Mouse (Mus musculus) lung, embryonic 16.5 days (tissue): ENCODE results near the gene Mycbp2. TPM values are rescaled to one million over a fixed set of nuclear protein-coding genes. Genes with fewer than 3 reads are reported as not detected.

Experiments used
- ATAC-seq: fragments of 200-750 bp; cut with Nextera tagmentation; 2 replicates; pipeline ENCODE4 v1.8.0; 2017; ENCODE audit warnings: low read depth, mild to moderate bottlenecking, moderate library complexity
- H3K27ac ChIP-seq: fragments of 300-500 bp; sonication (generic); 2 replicates; pipeline ENCODE4 v1.5.1; 2014; ENCODE audit warnings: mild to moderate bottlenecking, control low read depth, low read length
- H3K27me3 ChIP-seq: fragments of 300-500 bp; sonication (generic); 2 replicates; pipeline ENCODE4 v1.6.1; 2014; ENCODE audit warnings: low read depth, low read length, mixed read lengths; ENCODE audit not compliant: control insufficient read depth, insufficient read depth
- H3K36me3 ChIP-seq: fragments of 300-500 bp; sonication (generic); 2 replicates; pipeline ENCODE4 v1.6.1; 2014; ENCODE audit warnings: low read length; ENCODE audit not compliant: control insufficient read depth, insufficient read depth
- H3K4me1 ChIP-seq: fragments of 300-500 bp; sonication (generic); replicated peaks from 2 replicates; pipeline ENCODE4 v1.6.1; 2014; ENCODE audit warnings: low read length, mixed read lengths; ENCODE audit not compliant: control insufficient read depth, insufficient read depth
- H3K4me2 ChIP-seq: fragments of 300-500 bp; sonication (generic); 2 replicates; pipeline ENCODE4 v1.6.1; 2014; ENCODE audit warnings: low read depth, low read length, control low read depth
- H3K4me3 ChIP-seq: fragments of 300-500 bp; sonication (generic); 2 replicates; pipeline ENCODE4 v1.5.1; 2014; ENCODE audit warnings: mild to moderate bottlenecking, low read length, control low read depth
- H3K9ac ChIP-seq: fragments of 300-500 bp; sonication (generic); 2 replicates; pipeline ENCODE4 v1.6.1; 2014; ENCODE audit warnings: low read length, control low read depth
- H3K9me3 ChIP-seq: fragments of 300-500 bp; sonication (generic); 2 replicates; pipeline ENCODE4 v1.6.1; 2016; ENCODE audit warnings: low read length; ENCODE audit not compliant: control insufficient read depth
- WGBS: fragments of 180-500 bp; shearing (Covaris S2); extraction: QIAGEN DNeasy Blood & Tissue Kit; methylation state at CpG from one replicate; pipeline ENCODE4 v1.1.7; 2014; 5-methylcytosine and 5-hydroxymethylcytosine counted together
- polyA plus RNA-seq: library from polyadenylated mRNA; unstranded; fragments of >200 nt; fragmentation: Nextera tagmentation; extraction: Ambion mirVana; gene quantifications from 2 replicates; pipeline ENCODE4 v1.2.1, GENCODE M21; 2015

The Mycbp2 gene
- polyA plus RNA-seq, 1 experiment from 2014 or later, result 14.5 TPM

GRCm38 (mm10) chr14:103150139-103150538 lies 196.5 kb downstream of the Mycbp2 start:
- Histone ChIP-seq H3K9ac (no peak overlapping the region), H3K27me3 (no peaks in the 10 kb centered on the region), H3K27ac (no peak overlapping the region), H3K9me3 (no peaks in the 10 kb centered on the region), H3K36me3 (peaks cover 10% of the 10 kb centered on the region; the same call in 1 of the 2 replicates), H3K4me3 (no peak overlapping the region), H3K4me1 (no peaks in the 10 kb centered on the region), H3K4me2 (no peak overlapping the region)
- ATAC-seq, result no peak
- WGBS, result 93% methylated on average over 5 of the region's 5 CpGs

- Histone ChIP-seq H3K27ac (no peak overlapping the region), H3K9ac (no peak overlapping the region), H3K4me2 (no peak overlapping the region), H3K4me3 (no peak overlapping the region), H3K4me1 (no peaks in the 10 kb centered on the region), H3K27me3 (no peaks in the 10 kb centered on the region), H3K9me3 (no peaks in the 10 kb centered on the region), H3K36me3 (peaks cover 32% of the 10 kb centered on the region)
- no peak for ATAC-seq
- 78% methylated on average over 2 of the region's 2 CpGs for WGBS
Measured at GRCm38 (mm10) chr14:103131991-103132390, 214.6 kb downstream of the Mycbp2 start.

GRCm38 (mm10) chr14:103125756-103126155 lies 220.9 kb downstream of the Mycbp2 start:
- WGBS, result 82% methylated on average over 6 of the region's 6 CpGs
- no peak overlapping the region for H3K4me2 ChIP-seq
- H3K36me3 ChIP-seq, result peaks cover 27% of the 10 kb centered on the region
- no peaks in the 10 kb centered on the region for H3K9me3 ChIP-seq
- no peaks in the 10 kb centered on the region for H3K4me1 ChIP-seq
- H3K4me3 ChIP-seq, result no peak overlapping the region
- ATAC-seq, result no peak
- H3K27me3 ChIP-seq, result no peaks in the 10 kb centered on the region
- H3K9ac ChIP-seq, result no peak overlapping the region
- H3K27ac ChIP-seq, result no peak overlapping the region

GRCm38 (mm10) chr14:103114994-103115670 lies 231.5 kb downstream of the Mycbp2 start:
- Histone ChIP-seq H3K36me3 (peaks cover 30% of the 10 kb centered on the region), H3K9ac (no peak overlapping the region), H3K4me1 (no peaks in the 10 kb centered on the region), H3K27ac (no peak overlapping the region), H3K27me3 (no peaks in the 10 kb centered on the region), H3K4me3 (no peak overlapping the region), H3K4me2 (no peak overlapping the region), H3K9me3 (no peaks in the 10 kb centered on the region)
- WGBS, result 92% methylated on average over 3 of the region's 3 CpGs
- no peak for ATAC-seq

- H3K9ac ChIP-seq, result no peak overlapping the region
- 79% methylated on average over 3 of the region's 3 CpGs for WGBS
Measured at GRCm38 (mm10) chr14:103112606-103113363, 233.8 kb downstream of the Mycbp2 start.

GRCm38 (mm10) chr14:103109971-103110370 lies 236.6 kb downstream of the Mycbp2 start:
- WGBS, result 79% methylated on average over 4 of the region's 4 CpGs
- H3K27me3 ChIP-seq, result no peaks in the 10 kb centered on the region
- H3K9ac ChIP-seq, result no peak overlapping the region
- H3K4me2 ChIP-seq, result no peak overlapping the region
- no peaks in the 10 kb centered on the region for H3K9me3 ChIP-seq
- no peak for ATAC-seq
- peaks cover 4% of the 10 kb centered on the region; the same call in 1 of the 2 replicates for H3K36me3 ChIP-seq
- H3K4me3 ChIP-seq, result no peak overlapping the region
- H3K4me1 ChIP-seq, result no peaks in the 10 kb centered on the region
- H3K27ac ChIP-seq, result no peak overlapping the region

More at GRCm38 (mm10) chr14:103112606-103113363, 233.8 kb downstream of the Mycbp2 start:
- ATAC-seq, result no peak
- H3K36me3 ChIP-seq, result peaks cover 18% of the 10 kb centered on the region
- H3K4me3 ChIP-seq, result no peak overlapping the region
- H3K4me1 ChIP-seq, result no peaks in the 10 kb centered on the region
- no peak overlapping the region for H3K4me2 ChIP-seq
- H3K27me3 ChIP-seq, result no peaks in the 10 kb centered on the region
- H3K27ac ChIP-seq, result no peak overlapping the region
- no peaks in the 10 kb centered on the region for H3K9me3 ChIP-seq

- no peaks in the 10 kb centered on the region for H3K27me3 ChIP-seq
- no peak overlapping the region for H3K4me2 ChIP-seq
- peaks cover under 1% of the 10 kb centered on the region; the same call in 1 of the 2 replicates for H3K4me1 ChIP-seq
- H3K9me3 ChIP-seq, result no peaks in the 10 kb centered on the region
- no peaks in the 10 kb centered on the region for H3K36me3 ChIP-seq
- no peak overlapping the region for H3K9ac ChIP-seq
- H3K27ac ChIP-seq, result no peak overlapping the region
- no peak for ATAC-seq
- WGBS, result 80% methylated on average over 2 of the region's 2 CpGs
- H3K4me3 ChIP-seq, result no peak overlapping the region
Measured at GRCm38 (mm10) chr14:103106301-103106700, 240.3 kb downstream of the Mycbp2 start.

- no peak overlapping the region for H3K27ac ChIP-seq
Measured at GRCm38 (mm10) chr14:103102731-103103335, 243.8 kb downstream of the Mycbp2 start.

GRCm38 (mm10) chr14:103102246-103102645 lies 244.4 kb downstream of the Mycbp2 start:
- ATAC-seq, result no peak
- no peaks in the 10 kb centered on the region for H3K27me3 ChIP-seq
- H3K36me3 ChIP-seq, result no peaks in the 10 kb centered on the region
- no peaks in the 10 kb centered on the region for H3K9me3 ChIP-seq
- H3K4me2 ChIP-seq, result no peak overlapping the region
- no peak overlapping the region for H3K27ac ChIP-seq
- no peak overlapping the region for H3K9ac ChIP-seq
- no peak overlapping the region for H3K4me3 ChIP-seq
- WGBS, result 53% methylated on average over 6 of the region's 6 CpGs
- peaks cover 8% of the 10 kb centered on the region for H3K4me1 ChIP-seq

More at GRCm38 (mm10) chr14:103102731-103103335, 243.8 kb downstream of the Mycbp2 start:
- Histone ChIP-seq H3K4me2 (no peak overlapping the region), H3K36me3 (no peaks in the 10 kb centered on the region), H3K9ac (no peak overlapping the region), H3K4me1 (peaks cover 6% of the 10 kb centered on the region), H3K4me3 (no peak overlapping the region), H3K9me3 (no peaks in the 10 kb centered on the region), H3K27me3 (no peaks in the 10 kb centered on the region)
- no peak for ATAC-seq
- 48% methylated on average over 10 of the region's 10 CpGs for WGBS
